Mouse (Mus musculus) midbrain, embryonic 14.5 days (tissue): ENCODE measurements at regions not wholly inside any gene's neighbourhood (a gene's known extent, or its start where the extent isn't known, plus 50 kb on each side); places are given as distances from the start of the nearest gene placed in this dataset.

ENCODE experiments used
- ATAC-seq: fragments of 200-750 bp; cut with Nextera tagmentation; 2 replicates; pipeline ENCODE4 v1.8.0; 2017; ENCODE audit warnings: moderate number of reproducible peaks, moderate library complexity; ENCODE audit not compliant: low FRiP score, low TSS enrichment
- DNase-seq: peaks from one replicate; pipeline ENCODE4 v3.0.0-alpha.2; 2015
- H3K27ac ChIP-seq: fragments of 300-500 bp; sonication (generic); replicated peaks from 2 replicates; pipeline ENCODE4 v1.5.1; 2014; ENCODE audit warnings: mild to moderate bottlenecking, low read depth, low read length, moderate library complexity
- H3K27me3 ChIP-seq: fragments of 300-500 bp; sonication (generic); 2 replicates; pipeline ENCODE4 v1.6.1; 2014; ENCODE audit warnings: low read length, control low read depth, mixed read lengths; ENCODE audit not compliant: control insufficient read depth, insufficient read depth
- H3K36me3 ChIP-seq: fragments of 300-500 bp; sonication (generic); 2 replicates; pipeline ENCODE4 v1.6.1; 2014; ENCODE audit warnings: low read length, control low read depth; ENCODE audit not compliant: control insufficient read depth, insufficient read depth
- H3K4me1 ChIP-seq: fragments of 300-500 bp; sonication (generic); 2 replicates; pipeline ENCODE4 v1.6.1; 2014; ENCODE audit warnings: mild to moderate bottlenecking, antibody characterized with exemption, low read length, control low read depth; ENCODE audit not compliant: control insufficient read depth, insufficient read depth
- H3K4me2 ChIP-seq: fragments of 300-500 bp; sonication (generic); 2 replicates; pipeline ENCODE4 v1.6.1; 2014; ENCODE audit warnings: mild to moderate bottlenecking, low read length, moderate library complexity
- H3K4me3 ChIP-seq: fragments of 300-500 bp; sonication (generic); replicated peaks from 2 replicates; pipeline ENCODE4 v1.5.1; 2014; ENCODE audit warnings: low read depth, low read length
- H3K9ac ChIP-seq: fragments of 300-500 bp; sonication (generic); replicated peaks from 2 replicates; pipeline ENCODE4 v1.6.1; 2014; ENCODE audit warnings: mild to moderate bottlenecking, low read length, moderate library complexity
- H3K9me3 ChIP-seq: fragments of 300-500 bp; sonication (generic); 2 replicates; pipeline ENCODE4 v1.6.1; 2016; ENCODE audit warnings: low read length, control low read depth, mixed read lengths; ENCODE audit not compliant: control insufficient read depth
- WGBS: fragments of 180-500 bp; shearing (Covaris S2); extraction: QIAGEN DNeasy Blood & Tissue Kit; methylation state at CpG from one replicate; pipeline ENCODE4 v1.1.7; 2014; 5-methylcytosine and 5-hydroxymethylcytosine counted together

- Histone ChIP-seq H3K4me1 (peaks cover 16% of the 10 kb centered on the region), H3K27me3 (no peaks in the 10 kb centered on the region), H3K4me3 (peak overlapping the region; percentile 62), H3K27ac (peak overlapping the region; percentile 96), H3K4me2 (peak overlapping the region; percentile 82), H3K36me3 (no peaks in the 10 kb centered on the region), H3K9me3 (no peaks in the 10 kb centered on the region), H3K9ac (peak overlapping the region; percentile 75)
- ATAC-seq: peak; percentile 74
- DNase-seq: peak; percentile 85
- WGBS: under 1% methylated on average over 37 of the region's 37 CpGs
Observed at GRCm38 (mm10) chr2:144164986-144165821, 105.3 kb upstream of the Mgme1 start.

DNA sequence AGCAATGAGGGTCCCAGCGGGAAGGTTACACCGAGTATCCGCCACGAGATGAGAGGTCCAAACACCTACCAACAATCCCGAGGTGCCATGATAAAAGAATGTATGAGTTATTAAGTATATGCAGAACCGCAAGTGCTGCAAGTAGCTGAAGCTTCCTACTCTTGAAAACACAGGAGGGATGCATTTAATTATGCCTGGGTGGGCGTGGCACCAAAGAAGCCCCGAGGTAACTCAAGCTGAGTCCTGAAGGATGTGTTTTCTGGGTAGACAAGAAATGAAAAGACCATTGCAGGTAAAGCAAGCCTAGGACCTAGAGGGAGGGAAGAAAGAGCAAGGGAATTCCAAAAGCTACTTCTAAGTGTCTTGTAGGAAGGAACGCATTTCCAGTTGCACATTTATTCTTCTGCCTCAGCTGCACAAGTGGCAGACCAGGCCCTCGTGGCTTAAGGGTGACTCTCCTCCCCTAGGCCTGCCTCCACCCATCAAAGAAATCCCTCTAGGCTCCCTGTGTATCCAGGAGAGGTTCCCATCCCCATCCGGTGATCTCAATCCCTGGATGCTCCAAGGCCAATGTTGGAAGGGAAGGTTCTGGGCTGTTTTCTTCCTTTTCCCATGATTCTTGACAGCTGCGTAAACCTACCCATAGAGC is 104.2 kb upstream of the Mgme1 start:
- Histone ChIP-seq H3K9me3 (no peaks in the 10 kb centered on the region), H3K4me1 (peaks cover 16% of the 10 kb centered on the region), H3K36me3 (no peaks in the 10 kb centered on the region), H3K4me3 (peak overlapping the region; percentile 62), H3K27me3 (no peaks in the 10 kb centered on the region), H3K27ac (peak overlapping the region; percentile 96), H3K9ac (peak overlapping the region; percentile 75), H3K4me2 (peak overlapping the region; percentile 82)
- 32% methylated on average over 12 of the region's 12 CpGs for whole genome bisulfite sequencing
- DNase-seq (no peak), ATAC-seq (no peak)

DNA sequence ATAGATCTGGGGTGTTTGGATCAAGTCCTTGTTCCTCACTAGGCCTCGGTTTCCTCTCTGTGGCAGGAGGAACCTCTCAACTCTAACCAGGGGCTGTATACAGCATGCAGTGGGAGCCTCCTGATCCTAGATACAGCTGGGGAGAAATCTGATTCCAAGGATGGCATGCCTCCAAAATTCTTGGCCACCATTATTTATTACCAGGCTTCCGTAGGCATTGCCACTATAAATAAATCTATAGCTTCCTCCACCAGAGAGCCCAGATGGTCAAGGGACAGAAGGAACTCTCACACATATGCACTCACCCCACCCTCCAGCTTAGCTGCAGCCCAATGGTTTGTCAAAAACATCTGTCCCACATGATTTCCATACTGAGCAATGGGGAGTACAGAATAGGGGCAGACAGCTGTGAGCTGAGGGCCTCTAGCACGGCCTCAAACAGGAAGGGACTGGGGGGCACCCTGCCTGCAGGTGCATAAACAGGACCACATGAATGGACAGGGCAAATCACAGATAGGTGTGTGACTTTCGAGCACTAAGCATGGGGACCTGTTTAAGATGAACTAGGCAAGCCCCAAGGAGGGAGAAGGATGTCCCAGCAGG is 100.8 kb upstream of the Mgme1 start:
- no peak overlapping the region for H3K9ac ChIP-seq
- H3K36me3 ChIP-seq: no peaks in the 10 kb centered on the region
- peaks cover 17% of the 10 kb centered on the region for H3K4me1 ChIP-seq
- H3K27ac ChIP-seq: no peak overlapping the region
- DNase-seq (no peak), ATAC-seq (no peak)
- H3K27me3 ChIP-seq: no peaks in the 10 kb centered on the region
- no peak overlapping the region for H3K4me3 ChIP-seq
- no peak overlapping the region for H3K4me2 ChIP-seq
- no peaks in the 10 kb centered on the region for H3K9me3 ChIP-seq
- WGBS: 76% methylated on average over 4 of the region's 4 CpGs

DNA sequence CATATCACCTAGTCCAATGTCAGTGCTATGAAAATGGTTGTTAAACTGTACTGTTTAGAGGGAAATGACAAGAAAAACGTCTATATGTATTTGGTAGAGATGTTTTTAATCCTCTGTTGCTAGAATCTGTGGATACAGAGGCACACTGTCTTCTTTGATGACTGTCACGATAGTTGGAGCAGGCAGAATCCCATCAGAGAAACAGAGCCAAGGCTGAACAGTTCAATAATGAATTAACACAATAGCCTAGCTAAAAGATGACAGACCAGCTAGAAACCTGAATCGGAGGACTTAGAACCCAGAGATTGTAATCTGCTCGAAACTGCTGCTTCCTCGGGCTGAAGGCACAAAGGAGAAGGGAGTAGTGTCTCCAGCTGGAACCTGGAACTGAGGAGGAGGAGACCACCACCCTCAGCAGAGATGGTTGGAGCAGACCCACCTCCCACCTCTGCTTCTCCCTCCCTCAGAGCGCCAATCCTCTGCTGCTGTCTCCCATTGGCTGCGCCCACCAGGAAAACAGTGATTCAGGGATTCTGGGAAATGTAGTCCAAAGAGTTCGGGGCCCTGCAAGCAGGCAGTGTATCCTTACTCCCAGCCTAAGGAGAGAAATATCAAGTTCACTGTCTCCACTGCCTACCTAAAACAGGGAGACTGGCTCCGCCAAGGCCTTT is 98.2 kb upstream of the Mgme1 start:
- Histone ChIP-seq H3K9ac (peak overlapping the region; percentile 61), H3K27ac (peak overlapping the region; percentile 81), H3K4me3 (peak overlapping the region; percentile 36), H3K4me2 (peak overlapping the region; percentile 60), H3K36me3 (no peaks in the 10 kb centered on the region), H3K4me1 (peaks cover 7% of the 10 kb centered on the region; the same call in 1 of the 2 replicates), H3K27me3 (no peaks in the 10 kb centered on the region), H3K9me3 (no peaks in the 10 kb centered on the region)
- ATAC-seq: peak; percentile 98
- 10% methylated on average over 9 of the region's 9 CpGs for WGBS
- peak; percentile 94 for DNase-seq

GRCm38 (mm10) chr2:144173358-144174106 is 96.9 kb upstream of the Mgme1 start:
- H3K4me3 ChIP-seq: no peak overlapping the region
- H3K4me2 ChIP-seq: no peak overlapping the region
- no peaks in the 10 kb centered on the region for H3K36me3 ChIP-seq
- WGBS: 85% methylated on average over 8 of the region's 8 CpGs
- no peak for DNase-seq
- H3K27ac ChIP-seq: no peak overlapping the region
- no peaks in the 10 kb centered on the region for H3K9me3 ChIP-seq
- H3K9ac ChIP-seq: no peak overlapping the region
- no peaks in the 10 kb centered on the region for H3K27me3 ChIP-seq
- ATAC-seq: no peak
- peaks cover 7% of the 10 kb centered on the region; the same call in 1 of the 2 replicates for H3K4me1 ChIP-seq

DNA sequence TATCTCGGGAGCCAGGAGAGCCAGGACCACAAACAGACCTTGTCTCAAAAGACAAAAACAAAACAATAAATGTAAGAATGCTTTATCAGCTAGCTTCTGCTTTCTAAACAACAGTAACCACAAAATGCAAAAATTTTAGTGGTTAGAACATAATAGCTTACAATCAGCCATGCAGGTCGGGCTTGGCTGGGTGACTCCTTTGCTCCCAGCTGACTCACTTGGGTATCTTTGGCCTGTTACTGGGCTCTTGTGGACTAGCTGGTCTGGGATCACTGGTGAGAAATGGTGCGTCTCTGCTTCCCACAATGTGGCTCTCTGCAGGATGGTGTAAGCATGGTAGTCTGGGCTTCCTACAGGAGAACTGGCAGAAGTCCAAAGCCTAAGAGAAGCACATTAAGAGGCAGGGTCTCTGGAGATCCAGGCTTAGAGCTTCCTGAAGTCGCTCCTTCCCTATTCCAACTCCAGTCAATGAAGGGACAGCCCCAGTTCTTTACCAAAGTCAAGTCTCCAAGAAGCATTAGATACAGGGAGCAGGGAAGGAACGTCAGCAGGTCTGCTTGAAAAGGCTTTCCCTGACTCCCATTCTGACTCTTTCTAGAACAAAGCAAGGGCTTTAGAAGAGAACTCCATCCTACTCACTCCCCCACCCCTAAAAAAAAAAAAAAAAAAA is 96.0 kb upstream of the Mgme1 start:
- H3K4me2 ChIP-seq: no peak overlapping the region
- peaks cover 7% of the 10 kb centered on the region; the same call in 1 of the 2 replicates for H3K4me1 ChIP-seq
- no peak overlapping the region for H3K9ac ChIP-seq
- H3K36me3 ChIP-seq: no peaks in the 10 kb centered on the region
- no peak for DNase-seq
- 81% methylated on average over 5 of the region's 5 CpGs for WGBS
- no peaks in the 10 kb centered on the region for H3K9me3 ChIP-seq
- no peak overlapping the region for H3K4me3 ChIP-seq
- H3K27ac ChIP-seq: no peak overlapping the region
- ATAC-seq: no peak
- H3K27me3 ChIP-seq: no peaks in the 10 kb centered on the region

GRCm38 (mm10) chr2:144176508-144177170 is 93.8 kb upstream of the Mgme1 start:
- no peak overlapping the region for H3K27ac ChIP-seq
- ATAC-seq (no peak), DNase-seq (no peak)
- no peak overlapping the region for H3K4me2 ChIP-seq
- no peak overlapping the region for H3K9ac ChIP-seq
- no peaks in the 10 kb centered on the region for H3K9me3 ChIP-seq
- peaks cover 5% of the 10 kb centered on the region; the same call in 1 of the 2 replicates for H3K4me1 ChIP-seq
- no peaks in the 10 kb centered on the region for H3K36me3 ChIP-seq
- H3K4me3 ChIP-seq: no peak overlapping the region
- 93% methylated on average over 9 of the region's 9 CpGs for WGBS
- no peaks in the 10 kb centered on the region for H3K27me3 ChIP-seq
